Mouse (Mus musculus): Measurements from ENCODE around the gene Tmem60. TPM values are rescaled to one million over a fixed set of nuclear protein-coding genes. Genes with fewer than 3 reads are reported as not detected.
A peak's percentile ranks its signal among the peaks of the same experiment; 100 is the strongest.

The Tmem60 gene
- total RNA-seq (2021): 10 to 100 TPM; 17.6 to 19.7 TPM
- long read RNA-seq, experiment 1, transcript Tmem60-201 (2 exons, 1,147 nt): major isoform, 25 of 25 reads
- long read RNA-seq, experiment 1, partial matches to known transcripts: 0 of 25 reads
- long read RNA-seq, experiment 1, other reads (novel, unspliced or antisense): 0 of 25 reads
- long read RNA-seq, experiment 2, transcript Tmem60-201 (2 exons, 1,147 nt): major isoform, 22 of 27 reads
- long read RNA-seq, experiment 2, partial matches to known transcripts: 0 of 27 reads
- long read RNA-seq, experiment 2, other reads (novel, unspliced or antisense): 4 of 27 reads

DNA sequence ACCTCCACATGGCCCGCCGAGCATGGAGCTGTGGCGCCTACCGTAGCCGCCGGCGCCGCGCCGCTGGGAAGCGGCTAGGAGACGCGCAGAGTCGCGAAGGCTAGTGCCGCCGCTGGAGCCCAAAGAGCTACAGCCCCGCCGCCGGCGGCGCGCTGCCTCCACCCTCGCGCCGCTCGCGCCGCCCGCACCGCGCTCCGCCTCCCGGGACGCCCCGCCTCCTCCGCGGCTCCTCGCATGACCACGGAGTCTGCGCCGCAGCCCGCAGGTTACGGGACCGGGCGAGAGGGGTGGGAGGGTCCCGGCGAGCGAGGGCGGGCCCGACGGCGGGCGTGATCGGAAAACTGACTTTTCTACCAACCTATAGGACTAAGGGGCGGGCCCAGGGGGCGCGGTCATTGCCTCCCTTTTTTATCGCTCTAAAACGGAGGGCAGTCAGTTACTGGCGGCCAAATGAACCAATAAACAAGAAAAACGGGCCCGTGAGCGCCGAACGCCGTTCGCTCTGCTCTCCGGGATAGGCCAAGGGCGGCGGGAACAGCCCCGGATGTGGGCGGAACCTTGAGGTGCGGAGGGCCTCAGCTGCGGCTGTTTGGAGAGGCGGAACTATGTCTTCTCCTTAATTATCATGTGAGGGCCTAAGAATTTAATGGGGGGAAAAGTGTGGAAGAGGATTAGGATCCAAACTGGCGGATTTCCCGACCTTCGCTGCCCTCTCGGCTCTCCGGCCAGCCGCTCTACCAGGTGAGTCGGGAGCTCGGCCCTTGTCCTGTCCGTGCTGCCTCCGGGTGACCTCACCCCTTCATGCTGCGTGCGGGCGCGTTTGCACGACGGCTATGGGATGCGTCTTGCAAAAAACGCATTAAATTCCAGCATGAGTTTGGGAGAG is at the start of gene Tmem60, which contains the start of gene Phtf2:
Tmem60 (plus strand) TSS at position 277 of the 886 bp plus-strand sequence.
Phtf2 (minus strand) TSS at position 210 of the 886 bp plus-strand sequence.
- Histone ChIP-seq H3K27ac (peak within 1 kb of the TSS; percentile 97), H3K4me3 (peak within 1 kb of the TSS; percentile 94)
- peak; percentile 100 for DNase-seq
- intact Hi-C loops (cut with DNase I): loop anchor here (5.0 kb wide), 1 partner anchor 175 kb away; the partner anchor contains the start of gene Ptpn12
- no peak; the same call in 1 of the 2 replicates for TF ChIP-seq CTCF (IDR thresholded peaks at IDR 0.05)

DNA sequence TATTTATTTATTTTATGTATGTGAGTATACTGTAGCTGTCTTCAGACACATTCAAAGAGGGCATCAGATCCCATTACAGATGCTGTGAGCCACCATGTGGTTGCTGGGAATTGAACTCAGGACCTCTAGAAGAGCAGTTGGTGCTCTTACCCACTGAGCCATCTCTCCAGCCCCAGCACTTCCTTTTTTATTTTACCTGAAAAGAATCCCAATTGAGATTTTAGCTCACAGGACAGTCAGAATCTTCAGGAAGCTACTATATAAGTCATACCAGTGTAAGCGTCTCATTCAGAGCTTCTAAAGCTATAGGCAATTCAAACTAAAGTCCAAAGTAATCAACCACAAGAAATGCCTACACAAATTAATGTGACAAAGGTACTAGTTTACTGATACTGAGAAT is 47.6 kb upstream of the Tmem60 start:
- DNase-seq: no peak
- no peak for TF ChIP-seq CTCF (IDR thresholded peaks at IDR 0.05)
- Histone ChIP-seq H3K4me3 (no peak overlapping the region), H3K27ac (no peak overlapping the region)
- intact Hi-C loops (cut with DNase I): no loop called here

DNA sequence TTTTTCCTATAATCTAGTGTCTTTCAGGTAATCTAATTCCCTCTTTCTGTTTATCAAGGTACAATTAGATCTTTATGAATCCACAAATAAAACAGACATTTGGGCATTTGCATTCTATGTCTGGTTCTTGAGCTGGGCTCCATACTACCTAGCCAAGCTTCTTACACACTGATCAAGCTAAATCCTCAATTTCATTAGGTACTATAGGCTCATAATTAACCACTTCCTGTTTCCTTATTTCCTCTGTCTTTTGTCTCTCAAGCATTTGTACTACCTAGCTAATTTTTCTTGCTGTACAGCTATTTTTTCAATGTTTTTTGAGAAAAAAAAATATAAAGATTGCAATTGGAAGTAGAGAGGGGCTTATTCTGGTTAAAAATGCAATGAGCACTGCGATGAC is 44.9 kb upstream of the Tmem60 start:
- no peak for DNase-seq
- intact Hi-C loops (cut with DNase I): no loop called here
- no peak overlapping the region for H3K27ac ChIP-seq
- no peak for TF ChIP-seq CTCF (IDR thresholded peaks at IDR 0.05)
- no peak overlapping the region for H3K4me3 ChIP-seq

DNA sequence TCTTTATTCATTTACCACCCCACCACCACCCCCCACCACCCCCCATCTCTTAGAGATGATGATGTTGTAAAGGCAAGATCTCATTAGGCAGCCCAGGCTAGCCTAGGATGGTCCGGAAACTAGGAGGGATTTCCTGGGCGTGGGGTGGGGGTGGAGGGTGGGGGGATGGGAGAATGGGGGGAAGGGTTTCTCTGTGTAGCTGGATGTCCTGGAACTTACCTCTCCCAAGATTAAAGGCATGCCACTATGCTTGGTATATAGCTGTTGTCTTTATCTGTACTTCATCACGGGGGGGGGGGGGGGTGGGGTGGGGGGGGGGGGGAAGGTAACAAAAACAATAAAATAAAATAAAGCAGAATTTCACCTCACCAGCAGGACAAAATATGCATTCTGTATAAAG is 38.6 kb upstream of the Tmem60 start:
- H3K27ac ChIP-seq: no peak overlapping the region
- no peak for DNase-seq
- intact Hi-C loops (cut with DNase I): no loop called here
- H3K4me3 ChIP-seq: no peak overlapping the region
- no peak for TF ChIP-seq CTCF (IDR thresholded peaks at IDR 0.05)

DNA sequence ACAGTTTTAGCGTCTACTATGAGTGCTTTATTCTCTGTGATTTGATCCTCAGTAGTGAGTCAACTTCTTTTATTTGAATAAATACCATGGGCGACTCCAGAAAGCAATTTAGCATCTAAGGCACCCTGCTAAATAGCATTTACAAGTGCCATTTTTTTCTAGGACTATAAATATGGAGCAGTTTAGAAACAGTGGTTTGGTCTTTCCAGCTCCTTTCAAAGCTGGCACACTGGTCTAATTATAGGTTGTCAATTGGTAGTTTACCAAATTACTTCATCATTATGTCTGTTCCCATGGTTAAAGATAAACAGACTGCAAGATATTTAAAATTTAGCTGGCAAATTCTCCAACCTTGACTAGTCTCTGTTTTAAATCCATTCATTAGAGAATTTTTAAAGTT is 38.2 kb upstream of the Tmem60 start:
- DNase-seq: no peak
- TF ChIP-seq CTCF (IDR thresholded peaks at IDR 0.05): no peak
- Histone ChIP-seq H3K27ac (no peak overlapping the region), H3K4me3 (no peak overlapping the region)
- intact Hi-C loops (cut with DNase I): no loop called here

DNA sequence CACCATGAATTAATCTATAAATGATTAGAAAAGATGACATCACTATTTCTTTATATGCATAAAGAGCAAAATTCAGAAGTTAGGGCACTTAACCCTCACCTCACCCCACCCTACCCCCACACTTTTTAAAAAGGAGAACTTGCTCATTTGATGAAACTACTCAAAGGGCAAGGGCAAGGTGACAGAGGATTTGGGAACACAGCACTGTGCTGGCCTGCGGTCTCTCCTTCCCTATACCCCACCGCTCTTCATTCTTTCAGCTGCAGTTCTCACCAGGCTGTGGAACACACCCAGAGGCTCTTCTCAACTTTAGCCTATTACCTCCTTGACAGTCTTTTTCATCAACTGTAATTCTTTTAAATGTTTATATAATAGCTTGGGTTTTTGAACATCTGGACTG is 35.0 kb upstream of the Tmem60 start:
- Histone ChIP-seq H3K27ac (no peak overlapping the region), H3K4me3 (no peak overlapping the region)
- no peak for TF ChIP-seq CTCF (IDR thresholded peaks at IDR 0.05)
- DNase-seq: no peak
- intact Hi-C loops (cut with DNase I): no loop called here

DNA sequence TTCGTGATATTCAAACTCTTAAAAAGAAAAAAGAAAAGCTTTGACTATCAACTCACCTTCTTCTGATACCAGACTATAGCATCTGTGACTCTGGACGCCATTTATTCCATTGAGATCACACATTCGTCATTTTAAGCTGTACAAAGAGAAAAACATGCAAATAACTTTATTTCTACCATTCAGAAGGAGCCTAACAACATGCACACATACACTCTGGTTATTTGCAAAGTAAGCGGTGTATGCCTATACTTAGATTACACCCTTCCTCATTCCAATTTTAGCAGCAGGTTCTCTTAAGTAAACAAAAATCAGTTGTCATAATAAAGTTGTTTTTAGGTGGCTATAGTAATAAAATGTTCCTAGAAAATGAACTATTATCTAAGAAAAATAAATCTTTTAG is 26.9 kb upstream of the Tmem60 start:
- Histone ChIP-seq H3K4me3 (peak overlapping the region; percentile 72), H3K27ac (peak overlapping the region; percentile 87)
- no peak for DNase-seq
- intact Hi-C loops (cut with DNase I): no loop called here
- no peak for TF ChIP-seq CTCF (IDR thresholded peaks at IDR 0.05)

DNA sequence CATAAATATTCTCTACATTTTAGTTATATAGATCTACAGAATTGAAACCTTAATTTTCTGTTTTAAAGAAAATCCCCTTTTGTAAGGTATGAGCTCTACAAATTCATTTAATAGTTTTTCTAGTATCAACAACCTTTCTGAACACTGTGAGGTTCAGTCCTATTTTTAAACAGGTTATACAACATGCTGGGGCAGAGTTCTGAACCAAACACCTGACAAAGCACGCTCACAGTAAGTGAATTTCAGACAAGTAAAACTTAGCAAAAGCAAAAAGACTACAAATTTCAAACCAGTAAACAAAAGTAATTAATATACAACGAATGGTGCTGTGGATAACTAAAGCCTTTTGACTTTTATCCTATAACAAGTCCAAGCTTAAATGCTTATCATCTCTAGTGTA is 23.6 kb upstream of the Tmem60 start:
- no peak for TF ChIP-seq CTCF (IDR thresholded peaks at IDR 0.05)
- intact Hi-C loops (cut with DNase I): no loop called here
- DNase-seq: no peak
- no peak overlapping the region for H3K4me3 ChIP-seq
- H3K27ac ChIP-seq: peak overlapping the region; percentile 75

DNA sequence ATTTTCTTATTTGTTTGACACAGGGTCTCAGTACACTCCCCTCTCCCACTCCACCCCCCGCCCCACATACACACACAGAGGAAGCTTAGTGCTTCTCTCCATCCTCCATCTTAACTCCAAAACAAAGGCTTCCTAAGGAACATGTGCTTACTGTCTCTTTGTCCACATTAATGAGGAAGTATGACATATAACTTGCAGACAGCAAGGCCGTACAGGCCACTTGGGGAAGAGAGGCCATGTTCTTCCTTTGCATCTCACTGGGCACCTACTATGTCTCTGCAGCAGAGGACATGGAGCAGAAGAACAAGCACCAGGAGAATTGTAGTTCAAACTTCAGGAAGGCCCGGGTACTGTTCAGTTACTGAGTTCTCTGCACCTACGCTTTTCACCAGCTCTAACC is 21.4 kb upstream of the Tmem60 start:
- intact Hi-C loops (cut with DNase I): no loop called here
- no peak overlapping the region for H3K4me3 ChIP-seq
- H3K27ac ChIP-seq: peak overlapping the region; percentile 24; the same call in 1 of the 2 replicates
- no peak for DNase-seq
- TF ChIP-seq CTCF (IDR thresholded peaks at IDR 0.05): no peak

DNA sequence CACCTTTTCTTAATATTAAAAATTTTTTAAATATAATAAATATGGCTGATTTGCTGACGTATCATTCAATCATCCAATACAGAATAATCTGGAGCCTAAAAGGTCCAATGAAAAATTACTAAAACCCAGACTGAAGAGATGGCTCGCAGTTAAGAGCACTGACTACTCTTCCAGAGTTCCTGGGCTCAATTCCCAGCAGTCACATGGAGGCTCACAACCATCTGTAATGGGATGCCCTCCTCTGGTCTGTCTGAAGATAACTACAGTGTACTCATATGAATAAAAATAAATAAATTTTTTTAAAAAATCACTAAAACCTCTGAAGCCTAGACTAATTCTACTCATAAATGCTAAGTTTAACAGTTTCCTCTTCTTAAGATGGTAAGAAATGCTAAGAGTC is 20.1 kb upstream of the Tmem60 start:
- Histone ChIP-seq H3K4me3 (no peak overlapping the region), H3K27ac (peak overlapping the region; percentile 35; the same call in 1 of the 2 replicates)
- peak; percentile 41 for DNase-seq
- peak; percentile 38 for TF ChIP-seq CTCF (IDR thresholded peaks at IDR 0.05)
- intact Hi-C loops (cut with DNase I): no loop called here

DNA sequence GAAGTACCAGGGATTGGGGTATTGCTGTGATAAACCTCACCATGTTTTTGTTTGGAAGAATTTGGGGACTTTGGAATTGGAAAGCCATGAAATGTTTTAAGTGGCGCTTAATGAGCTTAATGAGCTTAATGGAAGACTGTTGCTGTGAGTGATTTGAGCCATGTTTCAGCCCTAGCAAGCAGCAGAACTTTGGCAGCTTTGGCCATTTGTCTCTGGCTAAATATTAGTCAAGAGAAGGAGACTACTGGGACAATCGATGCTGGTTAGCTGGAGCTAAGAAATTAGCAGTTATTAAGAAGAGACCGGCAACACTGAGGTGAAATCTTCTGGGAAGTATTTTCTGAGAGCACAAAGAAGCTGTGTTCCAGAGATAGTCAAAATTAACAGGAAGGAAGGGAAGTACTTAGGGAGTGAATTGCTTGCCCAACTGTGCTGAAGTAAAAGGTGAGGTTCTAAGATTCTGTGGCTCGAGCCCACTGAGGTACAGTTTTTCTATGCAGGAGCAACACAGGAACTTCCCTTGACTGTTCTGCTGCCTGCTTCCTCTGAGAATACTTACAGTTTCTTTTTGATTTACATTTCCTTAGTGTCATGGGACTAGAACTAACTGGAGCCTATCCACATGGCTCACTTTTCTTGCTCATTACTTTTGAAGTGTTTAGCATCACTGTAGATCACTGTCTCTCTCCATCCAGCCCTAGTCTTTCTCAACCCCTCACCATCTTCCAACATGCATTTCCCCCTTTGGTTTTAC is 17.6 kb upstream of the Tmem60 start:
- no peak for TF ChIP-seq CTCF (IDR thresholded peaks at IDR 0.05)
- intact Hi-C loops (cut with DNase I): no loop called here
- Histone ChIP-seq H3K4me3 (no peak overlapping the region), H3K27ac (peak overlapping the region; percentile 21; the same call in 1 of the 2 replicates)
- DNase-seq: no peak

DNA sequence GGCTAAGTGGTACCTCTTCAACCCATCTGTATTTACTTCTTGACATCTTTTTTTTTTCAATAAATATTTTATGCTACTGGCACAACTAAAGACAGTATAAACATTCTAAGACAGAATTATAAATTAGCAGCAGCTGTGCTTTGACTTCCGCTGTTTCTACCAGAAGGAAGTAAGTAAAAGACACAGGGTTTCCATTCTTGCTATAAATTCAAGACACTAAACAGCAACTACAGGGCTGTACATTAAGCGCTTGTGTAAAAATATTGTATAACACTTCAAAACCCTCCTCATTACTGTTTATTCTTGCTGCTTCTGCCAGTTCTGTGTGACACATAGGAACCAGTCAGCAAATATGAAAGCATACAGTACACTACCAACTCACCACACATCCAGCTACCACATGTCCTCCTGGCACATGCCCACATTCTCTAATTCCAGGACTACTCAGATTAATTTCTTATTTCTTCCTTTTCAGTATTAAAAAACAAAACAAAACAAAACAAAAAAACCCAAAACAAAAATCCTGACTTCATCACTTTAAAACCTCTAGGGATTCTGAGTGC is 16.7 kb upstream of the Tmem60 start:
- no peak for TF ChIP-seq CTCF (IDR thresholded peaks at IDR 0.05)
- no peak for DNase-seq
- no peak overlapping the region for H3K4me3 ChIP-seq
- intact Hi-C loops (cut with DNase I): no loop called here
- H3K27ac ChIP-seq: peak overlapping the region; percentile 16; the same call in 1 of the 2 replicates
